Mouse (Mus musculus): ENCODE data around the gene AC124108.1.

GRCm38 (mm10) chr1:132229667-132230066, 38.4 kb downstream of the AC124108.1 start, which contains the start of gene Gm10188:
- no peak for TF ChIP-seq CTCF (IDR thresholded peaks at IDR 0.05; ENCODE audit: low read depth)
- TF ChIP-seq EP300 (optimal IDR thresholded peaks at IDR 0.05) = no peak

All from stomach, postnatal 0 days (tissue).